Mouse (Mus musculus) ES-E14 (cell line): ENCODE measurements at regions not wholly inside any gene's neighbourhood (a gene's known extent, or its start where the extent isn't known, plus 50 kb on each side); places are given as distances from the start of the nearest gene placed in this dataset.

Experiments
- CHD2 ChIP-seq: IDR thresholded peaks from 2 replicates; pipeline ENCODE4 v1.6.1; 2014; ENCODE audit warnings: mild to moderate bottlenecking, low read depth, low read length, inconsistent platforms
- HCFC1 ChIP-seq: IDR thresholded peaks from 2 replicates; pipeline ENCODE4 v1.6.1; 2012; ENCODE audit warnings: low read length, inconsistent platforms, borderline replicate concordance; ENCODE audit not compliant: insufficient read depth
- MAFK ChIP-seq: IDR thresholded peaks from 2 replicates; pipeline ENCODE4 v1.6.1; 2014; ENCODE audit warnings: mild to moderate bottlenecking, low read depth, low read length, inconsistent platforms; ENCODE audit not compliant: insufficient read depth
- ZC3H11A ChIP-seq: IDR thresholded peaks from 2 replicates; pipeline ENCODE4 v1.6.1; 2012; ENCODE audit warnings: low read depth, mild to moderate bottlenecking, inconsistent platforms, low read length, borderline replicate concordance
- ZNF384 ChIP-seq: IDR thresholded peaks from 2 replicates; pipeline ENCODE4 v1.6.1; 2012; ENCODE audit warnings: low read depth, low read length, inconsistent platforms

GRCm38 (mm10) chr11:17359698-17360254 is 102.4 kb downstream of the C1d start:
- TF ChIP-seq ZC3H11A (no peak), ZNF384 (no peak), HCFC1 (no peak), MAFK (no peak), CHD2 (no peak)
